Mouse (Mus musculus): ENCODE measurements around the gene Col4a3.

- TF ChIP-seq CTCF (IDR thresholded peaks at IDR 0.05; ENCODE audit: low read depth, low read length) = no peak
- no peak for TF ChIP-seq POLR2A (IDR thresholded peaks at IDR 0.05; ENCODE audit: extremely low read depth, insufficient read depth, low read length)
Measured at GRCm38 (mm10) chr1:82569405-82569804, 17.3 kb upstream of the Col4a3 start.
